Mouse (Mus musculus) ES-E14 (cell line): ENCODE data around the gene Plekhg5.

Experiments
- CHD2 ChIP-seq: IDR thresholded peaks from 2 replicates; pipeline ENCODE4 v1.6.1; 2014; ENCODE audit warnings: mild to moderate bottlenecking, low read depth, low read length, inconsistent platforms
- HCFC1 ChIP-seq: IDR thresholded peaks from 2 replicates; pipeline ENCODE4 v1.6.1; 2012; ENCODE audit warnings: low read length, inconsistent platforms, borderline replicate concordance; ENCODE audit not compliant: insufficient read depth
- ZC3H11A ChIP-seq: IDR thresholded peaks from 2 replicates; pipeline ENCODE4 v1.6.1; 2012; ENCODE audit warnings: low read depth, mild to moderate bottlenecking, inconsistent platforms, low read length, borderline replicate concordance

GRCm38 (mm10) chr4:152133213-152133612 lies 60.9 kb downstream of the Plekhg5 start:
- TF ChIP-seq CHD2 (no peak), ZC3H11A (no peak), HCFC1 (no peak)
